27 mouse cellular contexts compared by ENCODE assay signal in genomic region chr15:13097861-13098260, GRCm38 (mm10).
DNase-seq lines count a peak whose midpoint lies in the region; ATAC-seq and TF ChIP-seq lines count a peak whose summit lies in the region.
"Had no signal": no experiment of that assay in that cellular context is flagged by ENCODE, and none has a peak within 500 bp of the region (broad histone marks: within the 10 kb centered on the region; RNA-seq: fewer than 3 reads in every experiment).

No protein-coding gene starts in this region.

- 58% methylated on average over 6 of the region's 6 CpGs for WGBS in forebrain, postnatal 0 days
- 60% methylated on average over 6 of the region's 6 CpGs for WGBS in forebrain, embryonic 15.5 days

- H3K4me2 ChIP-seq in forebrain, postnatal 0 days (ENCODE audit: low read depth): no peak overlapping the region
- no peak overlapping the region for H3K4me2 ChIP-seq in forebrain, embryonic 15.5 days (replicated peaks)
- H3K4me2 ChIP-seq: heart, embryonic 12.5 days; heart, embryonic 15.5 days; hindbrain, embryonic 15.5 days; intestine, embryonic 15.5 days had no signal

- no peak overlapping the region for H3K9ac ChIP-seq in forebrain, postnatal 0 days
- no peak overlapping the region for H3K9ac ChIP-seq in forebrain, embryonic 15.5 days (replicated peaks)
- H3K9ac ChIP-seq: heart, embryonic 12.5 days; heart, embryonic 15.5 days; hindbrain, embryonic 15.5 days; intestine, embryonic 15.5 days had no signal

- no peak overlapping the region for H3K27ac ChIP-seq in forebrain, postnatal 0 days (ENCODE audit: low read depth, low read length)
- H3K27ac ChIP-seq in forebrain, embryonic 15.5 days (replicated peaks): no peak overlapping the region
- H3K27ac ChIP-seq: gastrocnemius, adult 2 months; heart, embryonic 15.5 days; hindbrain, embryonic 15.5 days; intestine, embryonic 15.5 days had no signal

- peak; percentile 53; the same call in 1 of the 2 replicates for ATAC-seq in forebrain, postnatal 0 days
- ATAC-seq in forebrain, embryonic 15.5 days (replicated peaks): no peak
- ATAC-seq: intestine, embryonic 15.5 days; Patski had no signal

- no peak for TF ChIP-seq CTCF in forebrain, postnatal 0 days (IDR thresholded peaks at IDR 0.05; ENCODE audit: low read depth)

- H3K9me3 ChIP-seq in forebrain, postnatal 0 days (ENCODE audit: low read length): no peaks in the 10 kb centered on the region
- no peaks in the 10 kb centered on the region for H3K9me3 ChIP-seq in forebrain, embryonic 15.5 days
- H3K9me3 ChIP-seq: G1E; heart, embryonic 12.5 days; heart, embryonic 15.5 days; hindbrain, embryonic 15.5 days; intestine, embryonic 15.5 days had no signal

- peak; percentile 20 to 30 for DNase-seq in cerebellum, postnatal 14 days
- no peak for DNase-seq in cerebellum, adult 11 months
- no peak for DNase-seq in forebrain, postnatal 0 days
- DNase-seq in left cerebral cortex, postnatal 4 days: peak; percentile 20
- no peak for DNase-seq in left cerebral cortex, postnatal 36 days (ENCODE audit: low spot score in 2 of 2)
- peak; percentile 20 for DNase-seq in brain, adult 2 months (ENCODE audit: low read depth, low spot score)
- no peak for DNase-seq in layer of hippocampus, adult 18-20 months (ENCODE audit: low spot score in 2 of 2)
- DNase-seq: adrenal gland, postnatal 10 days; adrenal gland, postnatal 36 days; B cell, adult 2 months; cerebellum, adult 18-20 months; cerebellum, adult 9-11 months; gastrocnemius, adult 2 months; gastrocnemius, postnatal 14 days; heart, adult 18-20 months; heart, postnatal 10 days; heart, postnatal 36 days; kidney, adult 11 months; kidney, adult 8-10 months had no signal

- H3K4me1 ChIP-seq in forebrain, postnatal 0 days (ENCODE audit: insufficient read depth): no peaks in the 10 kb centered on the region
- peaks cover 19% of the 10 kb centered on the region; the same call in 1 of the 2 replicates for H3K4me1 ChIP-seq in forebrain, embryonic 15.5 days
- H3K4me1 ChIP-seq: intestine, embryonic 15.5 days had no signal

- H3K27me3 ChIP-seq in forebrain, postnatal 0 days (ENCODE audit: insufficient read depth, low read length): no peaks in the 10 kb centered on the region
- no peaks in the 10 kb centered on the region for H3K27me3 ChIP-seq in forebrain, embryonic 15.5 days
- H3K27me3 ChIP-seq: CH12.LX; heart, embryonic 12.5 days; heart, embryonic 15.5 days; hindbrain, embryonic 15.5 days; intestine, embryonic 15.5 days; Patski had no signal

- intact Hi-C loops in left cerebral cortex, postnatal 4 days (cut with DNase I): no loop called here
- intact Hi-C loops in left cerebral cortex, postnatal 36 days (cut with DNase I): no loop called here

- H3K4me3 ChIP-seq in forebrain, postnatal 0 days (ENCODE audit: low read depth, low read length): no peak overlapping the region
- no peak overlapping the region for H3K4me3 ChIP-seq in forebrain, embryonic 15.5 days
- H3K4me3 ChIP-seq: gastrocnemius, adult 2 months; heart, embryonic 12.5 days; heart, embryonic 15.5 days; hindbrain, embryonic 15.5 days; intestine, embryonic 15.5 days had no signal

- no peaks in the 10 kb centered on the region for H3K36me3 ChIP-seq in forebrain, postnatal 0 days (ENCODE audit: insufficient read depth)
- no peaks in the 10 kb centered on the region for H3K36me3 ChIP-seq in forebrain, embryonic 15.5 days
- H3K36me3 ChIP-seq: G1E; heart, embryonic 12.5 days; heart, embryonic 15.5 days; hindbrain, embryonic 15.5 days; intestine, embryonic 15.5 days had no signal

Comparison
In these comparisons a context has a peak if more than half of its experiments do, and no peak if none do; other contexts are left out.
1. DNase-seq: peak in cerebellum, postnatal 14 days (2 of 2), left cerebral cortex, postnatal 4 days (single experiment) and brain, adult 2 months (single experiment); none in cerebellum, adult 11 months (single experiment), forebrain, postnatal 0 days (single experiment), left cerebral cortex, postnatal 36 days (0 of 2) and layer of hippocampus, adult 18-20 months (0 of 2).